Mouse (Mus musculus): ENCODE results near the gene Lmntd1. TPM values are rescaled to one million over a fixed set of nuclear protein-coding genes. Genes with fewer than 3 reads are reported as not detected.

The Lmntd1 gene
- polyA plus RNA-seq, 1 experiment from 2014 or later: not detected

GRCm38 (mm10) chr6:145538787-145539567 is 75.1 kb downstream of the Lmntd1 start:
- DNase-seq (ENCODE audit: low spot score) (no peak), ATAC-seq (replicated peaks; ENCODE audit: low FRiP score) (no peak)
- Histone ChIP-seq H3K27me3 (replicated peaks; ENCODE audit: control insufficient read depth, insufficient read depth, low read length) (no peaks in the 10 kb centered on the region), H3K4me3 (ENCODE audit: low read depth, low read length) (no peak overlapping the region), H3K4me2 (no peak overlapping the region), H3K27ac (ENCODE audit: low read depth, low read length) (no peak overlapping the region), H3K4me1 (replicated peaks; ENCODE audit: control insufficient read depth, insufficient read depth, low read length) (no peaks in the 10 kb centered on the region), H3K9me3 (ENCODE audit: control insufficient read depth, low read length) (peaks cover 3% of the 10 kb centered on the region; the same call in 1 of the 2 replicates), H3K36me3 (ENCODE audit: control insufficient read depth, insufficient read depth, low read length) (no peaks in the 10 kb centered on the region), H3K9ac (ENCODE audit: low read depth, low read length) (no peak overlapping the region)
- WGBS: 65% methylated on average over 11 of the region's 11 CpGs

- no peak for ATAC-seq (replicated peaks; ENCODE audit: low FRiP score)
- H3K4me3 ChIP-seq (ENCODE audit: low read depth, low read length): no peak overlapping the region
Measured at GRCm38 (mm10) chr6:145530464-145530863, 83.7 kb downstream of the Lmntd1 start.

GRCm38 (mm10) chr6:145523337-145523736 is 90.8 kb downstream of the Lmntd1 start:
- ATAC-seq (replicated peaks; ENCODE audit: low FRiP score) (no peak), DNase-seq (ENCODE audit: low spot score) (no peak)
- no peak overlapping the region for H3K4me2 ChIP-seq
- WGBS: 85% methylated on average over 9 of the region's 9 CpGs
- H3K4me3 ChIP-seq (ENCODE audit: low read depth, low read length): no peak overlapping the region
- H3K36me3 ChIP-seq (ENCODE audit: control insufficient read depth, insufficient read depth, low read length): no peaks in the 10 kb centered on the region
- no peaks in the 10 kb centered on the region for H3K27me3 ChIP-seq (replicated peaks; ENCODE audit: control insufficient read depth, insufficient read depth, low read length)
- no peak overlapping the region for H3K27ac ChIP-seq (ENCODE audit: low read depth, low read length)
- no peaks in the 10 kb centered on the region; the same call in 1 of the 2 replicates for H3K9me3 ChIP-seq (ENCODE audit: control insufficient read depth, low read length)
- no peak overlapping the region for H3K9ac ChIP-seq (ENCODE audit: low read depth, low read length)
- H3K4me1 ChIP-seq (replicated peaks; ENCODE audit: control insufficient read depth, insufficient read depth, low read length): no peaks in the 10 kb centered on the region

More at GRCm38 (mm10) chr6:145530464-145530863, 83.7 kb downstream of the Lmntd1 start:
- Histone ChIP-seq H3K4me1 (replicated peaks; ENCODE audit: control insufficient read depth, insufficient read depth, low read length) (no peaks in the 10 kb centered on the region), H3K36me3 (ENCODE audit: control insufficient read depth, insufficient read depth, low read length) (no peaks in the 10 kb centered on the region), H3K9ac (ENCODE audit: low read depth, low read length) (no peak overlapping the region), H3K9me3 (ENCODE audit: control insufficient read depth, low read length) (no peaks in the 10 kb centered on the region), H3K27me3 (replicated peaks; ENCODE audit: control insufficient read depth, insufficient read depth, low read length) (no peaks in the 10 kb centered on the region), H3K4me2 (no peak overlapping the region), H3K27ac (ENCODE audit: low read depth, low read length) (no peak overlapping the region)
- WGBS: 59% methylated on average over 3 of the region's 3 CpGs
- DNase-seq (ENCODE audit: low spot score): no peak

GRCm38 (mm10) chr6:145522617-145523016 is 91.5 kb downstream of the Lmntd1 start:
- 88% methylated on average over 12 of the region's 12 CpGs for WGBS
- H3K9ac ChIP-seq (ENCODE audit: low read depth, low read length): no peak overlapping the region

GRCm38 (mm10) chr6:145517002-145517401 is 97.1 kb downstream of the Lmntd1 start:
- 49% methylated on average over 10 of the region's 10 CpGs for WGBS
- Histone ChIP-seq H3K27me3 (replicated peaks; ENCODE audit: control insufficient read depth, insufficient read depth, low read length) (no peaks in the 10 kb centered on the region), H3K27ac (ENCODE audit: low read depth, low read length) (no peak overlapping the region), H3K4me2 (no peak overlapping the region), H3K36me3 (ENCODE audit: control insufficient read depth, insufficient read depth, low read length) (no peaks in the 10 kb centered on the region), H3K4me1 (replicated peaks; ENCODE audit: control insufficient read depth, insufficient read depth, low read length) (peaks cover 3% of the 10 kb centered on the region; the same call in 1 of the 2 replicates), H3K9me3 (ENCODE audit: control insufficient read depth, low read length) (no peaks in the 10 kb centered on the region; the same call in 1 of the 2 replicates), H3K9ac (ENCODE audit: low read depth, low read length) (no peak overlapping the region), H3K4me3 (ENCODE audit: low read depth, low read length) (no peak overlapping the region)
- ATAC-seq (replicated peaks; ENCODE audit: low FRiP score) (no peak), DNase-seq (ENCODE audit: low spot score) (no peak)

More at GRCm38 (mm10) chr6:145522617-145523016, 91.5 kb downstream of the Lmntd1 start:
- no peak overlapping the region for H3K4me3 ChIP-seq (ENCODE audit: low read depth, low read length)
- H3K27me3 ChIP-seq (replicated peaks; ENCODE audit: control insufficient read depth, insufficient read depth, low read length): no peaks in the 10 kb centered on the region
- DNase-seq (ENCODE audit: low spot score) (no peak), ATAC-seq (replicated peaks; ENCODE audit: low FRiP score) (no peak)
- H3K4me1 ChIP-seq (replicated peaks; ENCODE audit: control insufficient read depth, insufficient read depth, low read length): no peaks in the 10 kb centered on the region
- no peak overlapping the region for H3K27ac ChIP-seq (ENCODE audit: low read depth, low read length)
- no peaks in the 10 kb centered on the region for H3K36me3 ChIP-seq (ENCODE audit: control insufficient read depth, insufficient read depth, low read length)
- no peaks in the 10 kb centered on the region; the same call in 1 of the 2 replicates for H3K9me3 ChIP-seq (ENCODE audit: control insufficient read depth, low read length)
- no peak overlapping the region for H3K4me2 ChIP-seq

GRCm38 (mm10) chr6:145515859-145516581 is 98.1 kb downstream of the Lmntd1 start:
- ATAC-seq (replicated peaks; ENCODE audit: low FRiP score) (no peak), DNase-seq (ENCODE audit: low spot score) (no peak)
- no peak overlapping the region for H3K4me2 ChIP-seq
- peaks cover 3% of the 10 kb centered on the region; the same call in 1 of the 2 replicates for H3K4me1 ChIP-seq (replicated peaks; ENCODE audit: control insufficient read depth, insufficient read depth, low read length)
- H3K9me3 ChIP-seq (ENCODE audit: control insufficient read depth, low read length): no peaks in the 10 kb centered on the region; the same call in 1 of the 2 replicates
- H3K27me3 ChIP-seq (replicated peaks; ENCODE audit: control insufficient read depth, insufficient read depth, low read length): no peaks in the 10 kb centered on the region
- no peak overlapping the region for H3K9ac ChIP-seq (ENCODE audit: low read depth, low read length)
- no peaks in the 10 kb centered on the region for H3K36me3 ChIP-seq (ENCODE audit: control insufficient read depth, insufficient read depth, low read length)
- WGBS: 71% methylated on average over 10 of the region's 10 CpGs
- H3K27ac ChIP-seq (ENCODE audit: low read depth, low read length): no peak overlapping the region
- H3K4me3 ChIP-seq (ENCODE audit: low read depth, low read length): no peak overlapping the region

- no peaks in the 10 kb centered on the region for H3K27me3 ChIP-seq (replicated peaks; ENCODE audit: control insufficient read depth, insufficient read depth, low read length)
- H3K9ac ChIP-seq (ENCODE audit: low read depth, low read length): no peak overlapping the region
- 49% methylated on average over 8 of the region's 8 CpGs for WGBS
- ATAC-seq (replicated peaks; ENCODE audit: low FRiP score): peak; percentile 43; the same call in 1 of the 2 replicates
- H3K36me3 ChIP-seq (ENCODE audit: control insufficient read depth, insufficient read depth, low read length): no peaks in the 10 kb centered on the region
- H3K27ac ChIP-seq (ENCODE audit: low read depth, low read length): no peak overlapping the region
- H3K4me2 ChIP-seq: no peak overlapping the region
- peaks cover 2% of the 10 kb centered on the region; the same call in 1 of the 2 replicates for H3K4me1 ChIP-seq (replicated peaks; ENCODE audit: control insufficient read depth, insufficient read depth, low read length)
- H3K4me3 ChIP-seq (ENCODE audit: low read depth, low read length): no peak overlapping the region
- H3K9me3 ChIP-seq (ENCODE audit: control insufficient read depth, low read length): no peaks in the 10 kb centered on the region
- DNase-seq (ENCODE audit: low spot score): no peak
Measured at GRCm38 (mm10) chr6:145511265-145511664, 102.9 kb downstream of the Lmntd1 start.

- no peak overlapping the region for H3K9ac ChIP-seq (ENCODE audit: low read depth, low read length)
- H3K36me3 ChIP-seq (ENCODE audit: control insufficient read depth, insufficient read depth, low read length): no peaks in the 10 kb centered on the region
- H3K9me3 ChIP-seq (ENCODE audit: control insufficient read depth, low read length): no peaks in the 10 kb centered on the region
- no peak overlapping the region for H3K27ac ChIP-seq (ENCODE audit: low read depth, low read length)
- H3K27me3 ChIP-seq (replicated peaks; ENCODE audit: control insufficient read depth, insufficient read depth, low read length): no peaks in the 10 kb centered on the region
- DNase-seq (ENCODE audit: low spot score) (no peak), ATAC-seq (replicated peaks; ENCODE audit: low FRiP score) (no peak)
- H3K4me1 ChIP-seq (replicated peaks; ENCODE audit: control insufficient read depth, insufficient read depth, low read length): no peaks in the 10 kb centered on the region
- no peak overlapping the region for H3K4me2 ChIP-seq
- no peak overlapping the region for H3K4me3 ChIP-seq (ENCODE audit: low read depth, low read length)
- 80% methylated on average over 12 of the region's 12 CpGs for WGBS
Measured at GRCm38 (mm10) chr6:145508828-145509227, 105.3 kb downstream of the Lmntd1 start.

Data from liver, embryonic 11.5 days (tissue).